Mouse (Mus musculus): Measurements from ENCODE around the gene Prelp. TPM values are rescaled to one million over a fixed set of nuclear protein-coding genes. Genes with fewer than 3 reads are reported as not detected.

Gene Prelp
- polyA plus RNA-seq, 1 experiment from 2014 or later: 4.9 TPM

DNA sequence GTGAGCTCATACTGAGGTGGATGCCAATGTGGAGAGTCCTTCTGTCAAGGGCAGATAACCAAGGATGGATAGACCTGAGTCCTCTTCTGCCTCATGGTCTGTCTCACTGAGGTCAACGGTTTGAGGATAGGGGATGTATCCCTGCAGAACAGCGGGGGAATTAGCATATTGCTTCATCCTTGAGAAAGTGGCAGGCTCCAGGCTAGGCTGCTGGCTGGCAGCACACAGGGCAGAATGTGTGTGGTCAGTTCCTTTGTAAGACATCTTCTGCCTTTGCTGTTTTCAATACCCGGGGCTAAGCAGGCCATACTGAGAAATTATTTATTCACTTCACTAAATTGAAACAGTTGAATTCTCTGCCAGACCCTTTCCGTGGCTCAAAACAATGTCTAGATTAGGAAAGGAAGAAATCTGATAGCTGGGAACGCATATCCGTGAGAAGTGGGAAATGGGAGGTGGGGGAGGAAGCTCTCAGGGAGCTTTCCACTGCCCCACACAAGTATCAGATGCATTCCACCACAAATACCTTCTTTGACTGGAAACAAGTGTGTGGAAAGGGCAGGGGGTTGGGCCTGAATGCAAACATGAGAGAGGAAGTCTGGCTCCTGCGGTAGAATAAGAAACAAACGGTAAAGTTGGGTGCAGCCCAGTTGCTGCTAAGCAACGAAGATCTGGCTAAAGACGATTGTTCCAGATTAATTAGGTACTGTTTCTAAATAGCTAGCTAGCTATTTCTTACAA, 57.8 kb downstream of the Prelp start:
- ATAC-seq (ENCODE audit: low FRiP score, low read depth): no peak
- no peaks in the 10 kb centered on the region for H3K9me3 ChIP-seq
- 47% methylated on average over 10 of the region's 10 CpGs for WGBS

DNA sequence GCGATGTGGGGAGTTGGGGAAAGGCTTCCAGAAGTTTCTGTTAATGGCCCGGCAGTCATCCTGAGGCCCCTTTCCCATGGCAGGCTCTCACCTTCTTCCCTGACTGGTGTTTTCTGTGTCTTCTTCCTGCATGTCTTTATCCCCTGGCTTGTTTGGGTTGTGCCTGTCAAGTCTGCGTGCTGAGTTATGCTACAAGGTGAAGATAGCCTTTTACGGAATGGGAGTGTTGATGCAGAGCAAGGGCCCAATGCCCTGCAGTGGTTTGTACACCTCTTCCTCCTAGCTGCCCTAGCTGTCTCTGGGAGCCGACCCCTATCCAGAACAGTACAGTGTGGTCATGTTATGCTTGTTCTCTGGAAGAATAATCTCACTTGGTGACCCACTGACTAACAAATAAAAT, 60.2 kb downstream of the Prelp start:
- WGBS: 76% methylated on average over 5 of the region's 5 CpGs
- no peak overlapping the region for H3K4me3 ChIP-seq
- no peak overlapping the region for H3K9ac ChIP-seq
- H3K27ac ChIP-seq: no peak overlapping the region
- no peaks in the 10 kb centered on the region for H3K9me3 ChIP-seq
- H3K4me1 ChIP-seq: peaks cover 28% of the 10 kb centered on the region
- H3K4me2 ChIP-seq (replicated peaks): no peak overlapping the region
- ATAC-seq (ENCODE audit: low FRiP score, low read depth): no peak
- no peaks in the 10 kb centered on the region; the same call in 1 of the 2 replicates for H3K27me3 ChIP-seq (replicated peaks)
- no peaks in the 10 kb centered on the region for H3K36me3 ChIP-seq

More for the DNA sequence above, 57.8 kb downstream of the Prelp start:
- no peak overlapping the region for H3K27ac ChIP-seq
- H3K4me2 ChIP-seq (replicated peaks): no peak overlapping the region
- H3K9ac ChIP-seq: no peak overlapping the region
- H3K4me3 ChIP-seq: no peak overlapping the region
- no peaks in the 10 kb centered on the region for H3K36me3 ChIP-seq
- H3K27me3 ChIP-seq (replicated peaks): no peaks in the 10 kb centered on the region
- peaks cover 25% of the 10 kb centered on the region for H3K4me1 ChIP-seq

Other genes with a start within 250 kb of the Prelp start
- 0.31 TPM in 1 of 2 replicates, not detected in the other for gene Lax1, start 231.3 kb downstream of the Prelp start, polyA plus RNA-seq (2016; fragmentation: Nextera tagmentation; extraction: Ambion mirVana)
- gene Atp2b4, start 120.4 kb downstream of the Prelp start, polyA plus RNA-seq (2016; fragmentation: Nextera tagmentation; extraction: Ambion mirVana): 8.6 and 10.2 TPM in 2 replicates
- gene Optc, start 13.4 kb downstream of the Prelp start, polyA plus RNA-seq (2016; fragmentation: Nextera tagmentation; extraction: Ambion mirVana): 2.1 and 2.9 TPM in 2 replicates
- 16.8 and 20.5 TPM in 2 replicates for gene Fmod, start 115.8 kb upstream of the Prelp start, polyA plus RNA-seq (2016; fragmentation: Nextera tagmentation; extraction: Ambion mirVana)
- 114 and 120 TPM in 2 replicates for gene Btg2, start 157.7 kb upstream of the Prelp start, polyA plus RNA-seq (2016; fragmentation: Nextera tagmentation; extraction: Ambion mirVana)
- 0.15 and 0.38 TPM in 2 replicates for gene Chit1, start 189.8 kb upstream of the Prelp start, polyA plus RNA-seq (2016; fragmentation: Nextera tagmentation; extraction: Ambion mirVana)